Mouse (Mus musculus) cerebellum, adult 9-11 months (tissue): ENCODE data around the gene Cd276.
A peak's percentile ranks its signal among the peaks of the same experiment; 100 is the strongest.

ENCODE experiments used
- DNase-seq: peaks from one replicate; pipeline ENCODE4 v3.0.0; 2022

Cd276 gene

GRCm38 (mm10) chr9:58507216-58508005 is 47.8 kb downstream of the Cd276 start:
- DNase-seq: no peak

- DNase-seq: peak; percentile 65
Measured at GRCm38 (mm10) chr9:58500946-58501345, 54.3 kb downstream of the Cd276 start.

- peak; percentile 45 for DNase-seq
Measured at GRCm38 (mm10) chr9:58497942-58498341, 57.3 kb downstream of the Cd276 start.

- peak; percentile 51 for DNase-seq
Measured at GRCm38 (mm10) chr9:58496470-58497182, 58.6 kb downstream of the Cd276 start.

GRCm38 (mm10) chr9:58495035-58495434 is 60.2 kb downstream of the Cd276 start:
- no peak for DNase-seq

GRCm38 (mm10) chr9:58490391-58490790 is 64.8 kb downstream of the Cd276 start:
- DNase-seq: no peak

- DNase-seq: peak; percentile 63
Measured at GRCm38 (mm10) chr9:58489865-58490165, 65.4 kb downstream of the Cd276 start.

GRCm38 (mm10) chr9:58489133-58489864 is 65.9 kb downstream of the Cd276 start:
- peak; percentile 63 for DNase-seq

- peak; percentile 67 for DNase-seq
Measured at GRCm38 (mm10) chr9:58487851-58488801, 67.1 kb downstream of the Cd276 start, which contains the start of gene Insyn1. Insyn1 (plus strand) TSS chr9:58488603.

- DNase-seq: peak; percentile 28
Measured at GRCm38 (mm10) chr9:58487076-58487475, 68.2 kb downstream of the Cd276 start.
